Mouse (Mus musculus): ENCODE results near the gene Fgd2. TPM values are rescaled to one million over a fixed set of nuclear protein-coding genes. Genes with fewer than 3 reads are reported as not detected.

Gene Fgd2
- polyA plus RNA-seq, 1 experiment from 2014 or later = 9.7 TPM

- H3K9me3 ChIP-seq (ENCODE audit: control insufficient read depth, low read length) = no peaks in the 10 kb centered on the region
- no peaks in the 10 kb centered on the region for H3K27me3 ChIP-seq (replicated peaks; ENCODE audit: control insufficient read depth, insufficient read depth, low read length)
- H3K4me2 ChIP-seq (ENCODE audit: low read length) = no peak overlapping the region
- peaks cover 23% of the 10 kb centered on the region for H3K36me3 ChIP-seq (ENCODE audit: control insufficient read depth, insufficient read depth)
- no peak overlapping the region for H3K4me3 ChIP-seq (replicated peaks; ENCODE audit: low read length)
- H3K9ac ChIP-seq (replicated peaks; ENCODE audit: low read depth, low read length) = no peak overlapping the region
- peak overlapping the region; percentile 68 for H3K27ac ChIP-seq (ENCODE audit: low read length)
- no peak; the same call in 1 of the 2 replicates for ATAC-seq
- H3K4me1 ChIP-seq (replicated peaks; ENCODE audit: control insufficient read depth, insufficient read depth, low read length) = peaks cover 18% of the 10 kb centered on the region
- 10% methylated on average over 5 of the region's 5 CpGs for WGBS
These were observed 29.9 kb upstream of the Fgd2 start for GRCm38 (mm10) chr17:29330671-29331410.

GRCm38 (mm10) chr17:29332186-29332685 is 28.5 kb upstream of the Fgd2 start:
- WGBS = 84% methylated on average over 4 of the region's 4 CpGs
- Histone ChIP-seq H3K27ac (ENCODE audit: low read length) (no peak overlapping the region), H3K36me3 (ENCODE audit: control insufficient read depth, insufficient read depth) (peaks cover 35% of the 10 kb centered on the region)

GRCm38 (mm10) chr17:29336266-29336990 is 24.3 kb upstream of the Fgd2 start:
- Histone ChIP-seq H3K27ac (ENCODE audit: low read length) (no peak overlapping the region), H3K4me3 (replicated peaks; ENCODE audit: low read length) (no peak overlapping the region), H3K4me2 (ENCODE audit: low read length) (no peak overlapping the region), H3K9ac (replicated peaks; ENCODE audit: low read depth, low read length) (no peak overlapping the region), H3K9me3 (ENCODE audit: control insufficient read depth, low read length) (no peaks in the 10 kb centered on the region), H3K4me1 (replicated peaks; ENCODE audit: control insufficient read depth, insufficient read depth, low read length) (peaks cover 33% of the 10 kb centered on the region), H3K27me3 (replicated peaks; ENCODE audit: control insufficient read depth, insufficient read depth, low read length) (no peaks in the 10 kb centered on the region), H3K36me3 (ENCODE audit: control insufficient read depth, insufficient read depth) (peaks cover 57% of the 10 kb centered on the region)
- WGBS = 91% methylated on average over 19 of the region's 19 CpGs
- no peak for ATAC-seq

More at GRCm38 (mm10) chr17:29332186-29332685, 28.5 kb upstream of the Fgd2 start:
- H3K4me2 ChIP-seq (ENCODE audit: low read length) = no peak overlapping the region
- no peaks in the 10 kb centered on the region for H3K27me3 ChIP-seq (replicated peaks; ENCODE audit: control insufficient read depth, insufficient read depth, low read length)
- H3K9ac ChIP-seq (replicated peaks; ENCODE audit: low read depth, low read length) = no peak overlapping the region
- no peak for ATAC-seq
- H3K4me1 ChIP-seq (replicated peaks; ENCODE audit: control insufficient read depth, insufficient read depth, low read length) = peaks cover 8% of the 10 kb centered on the region
- H3K9me3 ChIP-seq (ENCODE audit: control insufficient read depth, low read length) = no peaks in the 10 kb centered on the region
- H3K4me3 ChIP-seq (replicated peaks; ENCODE audit: low read length) = no peak overlapping the region

- Histone ChIP-seq H3K36me3 (ENCODE audit: control insufficient read depth, insufficient read depth) (peaks cover 44% of the 10 kb centered on the region), H3K4me3 (replicated peaks; ENCODE audit: low read length) (no peak overlapping the region), H3K4me2 (ENCODE audit: low read length) (no peak overlapping the region), H3K9ac (replicated peaks; ENCODE audit: low read depth, low read length) (no peak overlapping the region), H3K9me3 (ENCODE audit: control insufficient read depth, low read length) (no peaks in the 10 kb centered on the region), H3K27ac (ENCODE audit: low read length) (peak overlapping the region; percentile 74), H3K4me1 (replicated peaks; ENCODE audit: control insufficient read depth, insufficient read depth, low read length) (peaks cover 44% of the 10 kb centered on the region), H3K27me3 (replicated peaks; ENCODE audit: control insufficient read depth, insufficient read depth, low read length) (no peaks in the 10 kb centered on the region)
- ATAC-seq = peak; percentile 67
- 54% methylated on average over 9 of the region's 9 CpGs for WGBS
These were observed 22.5 kb upstream of the Fgd2 start for GRCm38 (mm10) chr17:29337979-29338823.

- Histone ChIP-seq H3K27ac (ENCODE audit: low read length) (peak overlapping the region; percentile 74), H3K4me1 (replicated peaks; ENCODE audit: control insufficient read depth, insufficient read depth, low read length) (peaks cover 44% of the 10 kb centered on the region), H3K36me3 (ENCODE audit: control insufficient read depth, insufficient read depth) (peaks cover 36% of the 10 kb centered on the region), H3K9ac (replicated peaks; ENCODE audit: low read depth, low read length) (no peak overlapping the region; the same call in 1 of the 2 replicates), H3K9me3 (ENCODE audit: control insufficient read depth, low read length) (no peaks in the 10 kb centered on the region), H3K27me3 (replicated peaks; ENCODE audit: control insufficient read depth, insufficient read depth, low read length) (no peaks in the 10 kb centered on the region), H3K4me2 (ENCODE audit: low read length) (no peak overlapping the region), H3K4me3 (replicated peaks; ENCODE audit: low read length) (no peak overlapping the region)
- WGBS = 70% methylated on average over 11 of the region's 11 CpGs
- no peak; the same call in 1 of the 2 replicates for ATAC-seq
These were observed 21.4 kb upstream of the Fgd2 start for GRCm38 (mm10) chr17:29339170-29339768.

- H3K4me2 ChIP-seq (ENCODE audit: low read length) = no peak overlapping the region
- no peak overlapping the region for H3K4me3 ChIP-seq (replicated peaks; ENCODE audit: low read length)
- no peak overlapping the region for H3K27ac ChIP-seq (ENCODE audit: low read length)
- H3K27me3 ChIP-seq (replicated peaks; ENCODE audit: control insufficient read depth, insufficient read depth, low read length) = no peaks in the 10 kb centered on the region
- no peak for ATAC-seq
- peaks cover 50% of the 10 kb centered on the region for H3K4me1 ChIP-seq (replicated peaks; ENCODE audit: control insufficient read depth, insufficient read depth, low read length)
- H3K9ac ChIP-seq (replicated peaks; ENCODE audit: low read depth, low read length) = no peak overlapping the region
- 86% methylated on average over 18 of the region's 18 CpGs for WGBS
- H3K9me3 ChIP-seq (ENCODE audit: control insufficient read depth, low read length) = no peaks in the 10 kb centered on the region
- peaks cover 34% of the 10 kb centered on the region for H3K36me3 ChIP-seq (ENCODE audit: control insufficient read depth, insufficient read depth)
These were observed 20.1 kb upstream of the Fgd2 start for GRCm38 (mm10) chr17:29340406-29341261.

- Histone ChIP-seq H3K4me1 (replicated peaks; ENCODE audit: control insufficient read depth, insufficient read depth, low read length) (peaks cover 60% of the 10 kb centered on the region), H3K9ac (replicated peaks; ENCODE audit: low read depth, low read length) (peak overlapping the region; percentile 17; the same call in 1 of the 2 replicates)
- WGBS = 20% methylated on average over 9 of the region's 9 CpGs
These were observed 19.1 kb upstream of the Fgd2 start for GRCm38 (mm10) chr17:29341591-29342003.

More at GRCm38 (mm10) chr17:29341591-29342003, 19.1 kb upstream of the Fgd2 start:
- Histone ChIP-seq H3K27me3 (replicated peaks; ENCODE audit: control insufficient read depth, insufficient read depth, low read length) (no peaks in the 10 kb centered on the region), H3K36me3 (ENCODE audit: control insufficient read depth, insufficient read depth) (peaks cover 27% of the 10 kb centered on the region), H3K4me2 (ENCODE audit: low read length) (no peak overlapping the region), H3K9me3 (ENCODE audit: control insufficient read depth, low read length) (no peaks in the 10 kb centered on the region), H3K27ac (ENCODE audit: low read length) (peak overlapping the region; percentile 67), H3K4me3 (replicated peaks; ENCODE audit: low read length) (no peak overlapping the region)
- ATAC-seq = peak; percentile 5; the same call in 1 of the 2 replicates

Measured in forebrain, embryonic 16.5 days (tissue).